Mouse (Mus musculus) midbrain, embryonic 14.5 days (tissue): ENCODE measurements around the gene Eml5. TPM values are rescaled to one million over a fixed set of nuclear protein-coding genes. Genes with fewer than 3 reads are reported as not detected.

ENCODE experiments used
- ATAC-seq: fragments of 200-750 bp; cut with Nextera tagmentation; 2 replicates; pipeline ENCODE4 v1.8.0; 2017; ENCODE audit warnings: moderate number of reproducible peaks, moderate library complexity; ENCODE audit not compliant: low FRiP score, low TSS enrichment
- DNase-seq: peaks from one replicate; pipeline ENCODE4 v3.0.0-alpha.2; 2015
- H3K27ac ChIP-seq: fragments of 300-500 bp; sonication (generic); replicated peaks from 2 replicates; pipeline ENCODE4 v1.5.1; 2014; ENCODE audit warnings: mild to moderate bottlenecking, low read depth, low read length, moderate library complexity
- H3K27me3 ChIP-seq: fragments of 300-500 bp; sonication (generic); 2 replicates; pipeline ENCODE4 v1.6.1; 2014; ENCODE audit warnings: low read length, control low read depth, mixed read lengths; ENCODE audit not compliant: control insufficient read depth, insufficient read depth
- H3K36me3 ChIP-seq: fragments of 300-500 bp; sonication (generic); 2 replicates; pipeline ENCODE4 v1.6.1; 2014; ENCODE audit warnings: low read length, control low read depth; ENCODE audit not compliant: control insufficient read depth, insufficient read depth
- H3K4me1 ChIP-seq: fragments of 300-500 bp; sonication (generic); 2 replicates; pipeline ENCODE4 v1.6.1; 2014; ENCODE audit warnings: mild to moderate bottlenecking, antibody characterized with exemption, low read length, control low read depth; ENCODE audit not compliant: control insufficient read depth, insufficient read depth
- H3K4me2 ChIP-seq: fragments of 300-500 bp; sonication (generic); 2 replicates; pipeline ENCODE4 v1.6.1; 2014; ENCODE audit warnings: mild to moderate bottlenecking, low read length, moderate library complexity
- H3K4me3 ChIP-seq: fragments of 300-500 bp; sonication (generic); replicated peaks from 2 replicates; pipeline ENCODE4 v1.5.1; 2014; ENCODE audit warnings: low read depth, low read length
- H3K9ac ChIP-seq: fragments of 300-500 bp; sonication (generic); replicated peaks from 2 replicates; pipeline ENCODE4 v1.6.1; 2014; ENCODE audit warnings: mild to moderate bottlenecking, low read length, moderate library complexity
- H3K9me3 ChIP-seq: fragments of 300-500 bp; sonication (generic); 2 replicates; pipeline ENCODE4 v1.6.1; 2016; ENCODE audit warnings: low read length, control low read depth, mixed read lengths; ENCODE audit not compliant: control insufficient read depth
- WGBS: fragments of 180-500 bp; shearing (Covaris S2); extraction: QIAGEN DNeasy Blood & Tissue Kit; methylation state at CpG from one replicate; pipeline ENCODE4 v1.1.7; 2014; 5-methylcytosine and 5-hydroxymethylcytosine counted together
- polyA plus RNA-seq: library from polyadenylated mRNA; unstranded; fragments of >200 nt; fragmentation: Nextera tagmentation; extraction: Ambion mirVana; gene quantifications from 2 replicates; pipeline ENCODE4 v1.2.1, GENCODE M21; 2014

Eml5 gene
- 20.7 and 22.9 TPM in 2 replicates for polyA plus RNA-seq

DNA sequence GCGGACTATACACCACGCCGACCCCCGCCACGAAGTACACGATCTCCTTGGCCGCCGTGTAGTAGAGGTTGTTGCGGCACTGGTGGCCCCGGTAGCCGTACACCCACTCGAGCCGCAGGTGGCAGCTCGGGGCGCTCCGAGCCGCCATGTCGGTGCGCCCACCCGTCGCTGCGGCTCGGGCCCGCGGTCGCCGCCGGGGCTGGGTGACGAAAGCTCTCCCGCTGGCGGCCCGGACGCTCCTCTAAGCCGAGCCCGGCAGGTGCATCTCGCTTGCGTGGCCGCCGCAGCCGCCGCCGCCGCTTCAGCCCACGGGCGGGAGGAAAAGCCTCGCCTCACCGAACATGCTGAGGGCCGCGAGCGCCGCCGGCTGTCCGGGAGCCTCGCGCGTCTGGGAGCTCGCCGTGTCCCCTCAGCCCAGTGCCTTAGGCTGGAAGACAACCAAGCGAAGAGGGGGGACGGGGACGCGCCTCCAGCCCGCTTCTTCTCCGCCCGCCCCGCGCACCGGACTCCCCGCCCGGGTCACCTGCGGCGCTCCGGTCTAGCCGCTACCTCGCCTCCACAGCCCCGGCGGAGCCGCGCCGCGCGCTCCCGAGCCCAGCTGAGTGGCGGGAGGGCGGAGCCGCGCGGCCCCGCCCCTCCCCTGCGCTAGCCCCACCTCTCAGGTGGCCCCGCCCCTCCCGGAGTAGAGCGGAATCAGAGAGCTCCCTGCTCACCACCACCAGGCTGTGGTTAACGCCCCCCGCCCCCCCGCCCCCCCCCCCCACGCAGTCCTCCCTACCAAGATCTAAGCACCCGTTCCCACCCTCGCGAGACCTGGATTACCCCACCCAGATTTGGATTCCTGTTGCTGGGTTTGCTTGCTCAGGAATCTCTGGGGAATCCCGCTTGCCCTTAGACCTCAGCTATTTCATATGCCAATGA, at the start of gene Eml5:
Gene Eml5 (minus strand): TSS at position 604 of the 921 bp plus-strand sequence.
- H3K9me3 ChIP-seq: no peaks in the 10 kb centered on the region
- H3K4me2 ChIP-seq: peak within 1 kb of the TSS; percentile 66
- WGBS: under 1% methylated on average over 97 of the region's 101 CpGs
- H3K9ac ChIP-seq: peak within 1 kb of the TSS; percentile 75
- ATAC-seq (peak; percentile 91), DNase-seq (peak; percentile 94)
- H3K4me3 ChIP-seq: peak within 1 kb of the TSS; percentile 80
- H3K27me3 ChIP-seq: no peaks in the 10 kb centered on the region
- H3K36me3 ChIP-seq: no peaks in the 10 kb centered on the region
- peak within 1 kb of the TSS; percentile 88 for H3K27ac ChIP-seq
- peaks cover 16% of the 10 kb centered on the region for H3K4me1 ChIP-seq

- no peaks in the 10 kb centered on the region for H3K4me1 ChIP-seq
- H3K27ac ChIP-seq: no peak overlapping the region
- ATAC-seq (no peak), DNase-seq (no peak)
- H3K9ac ChIP-seq: no peak overlapping the region
- no peaks in the 10 kb centered on the region for H3K27me3 ChIP-seq
- H3K4me2 ChIP-seq: no peak overlapping the region
- 92% methylated on average over 1 of the region's 1 CpGs for WGBS
- H3K4me3 ChIP-seq: no peak overlapping the region
- no peaks in the 10 kb centered on the region for H3K9me3 ChIP-seq
- H3K36me3 ChIP-seq: no peaks in the 10 kb centered on the region
Measured at GRCm38 (mm10) chr12:98932856-98933255, 31.6 kb upstream of the Eml5 start.

- WGBS: 70% methylated on average over 4 of the region's 4 CpGs
- Histone ChIP-seq H3K4me2 (no peak overlapping the region), H3K9ac (no peak overlapping the region), H3K27me3 (no peaks in the 10 kb centered on the region), H3K36me3 (no peaks in the 10 kb centered on the region), H3K27ac (no peak overlapping the region), H3K4me1 (no peaks in the 10 kb centered on the region), H3K4me3 (no peak overlapping the region), H3K9me3 (no peaks in the 10 kb centered on the region)
- DNase-seq (no peak), ATAC-seq (no peak)
Measured at GRCm38 (mm10) chr12:98932441-98932840, 31.2 kb upstream of the Eml5 start.

GRCm38 (mm10) chr12:98931174-98931573, 29.9 kb upstream of the Eml5 start:
- Histone ChIP-seq H3K36me3 (no peaks in the 10 kb centered on the region), H3K9ac (no peak overlapping the region), H3K27ac (no peak overlapping the region), H3K4me1 (no peaks in the 10 kb centered on the region), H3K4me3 (no peak overlapping the region), H3K27me3 (no peaks in the 10 kb centered on the region), H3K4me2 (no peak overlapping the region), H3K9me3 (no peaks in the 10 kb centered on the region)
- DNase-seq (peak; percentile 50), ATAC-seq (no peak)
- WGBS: 61% methylated on average over 4 of the region's 4 CpGs

DNA sequence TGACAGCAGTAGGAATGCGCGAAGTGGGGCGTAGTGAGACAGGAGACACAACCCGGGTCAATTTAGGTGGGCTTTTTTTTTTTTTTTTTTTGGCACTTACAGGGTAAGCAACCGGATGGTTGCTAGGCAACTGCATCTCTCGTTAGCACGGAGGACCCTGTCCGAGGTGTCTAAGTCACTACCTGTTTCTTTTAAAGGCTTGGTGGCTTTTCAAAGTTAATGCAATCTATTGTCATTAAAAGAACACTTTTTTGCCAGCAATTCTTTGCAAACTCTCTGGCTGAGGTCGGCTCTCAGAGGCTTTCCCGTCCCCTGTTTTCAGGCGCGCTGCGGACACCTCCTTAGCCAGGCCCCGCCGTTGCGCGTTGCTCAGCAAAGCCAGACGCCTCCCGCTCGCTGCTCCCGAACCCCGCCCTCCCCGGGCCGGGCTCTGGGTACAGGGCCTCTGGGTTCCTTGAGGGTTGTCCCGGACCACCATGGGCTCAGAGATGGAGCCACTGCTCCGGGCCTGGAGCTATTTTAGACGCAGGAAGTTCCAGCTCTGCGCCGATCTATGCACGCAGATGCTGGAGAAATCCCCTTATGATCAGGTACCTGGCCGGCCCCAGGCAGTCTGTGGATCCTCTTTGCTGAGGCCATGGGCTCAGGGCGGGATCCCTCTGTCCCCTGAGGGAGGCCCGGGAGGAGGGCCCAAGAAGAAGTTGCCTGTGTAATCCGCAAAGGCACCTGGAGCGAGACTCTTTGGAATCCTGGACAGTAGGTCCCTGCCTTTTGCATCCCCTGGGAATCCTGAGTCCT, 19.1 kb upstream of the Eml5 start, which contains the start of gene Ttc8:
Gene Ttc8 (plus strand): TSS at position 381 of the 798 bp plus-strand sequence.
- Histone ChIP-seq H3K9ac (peak within 1 kb of the TSS; percentile 92), H3K9me3 (no peaks in the 10 kb centered on the region), H3K4me2 (peak within 1 kb of the TSS; percentile 81), H3K27ac (peak within 1 kb of the TSS; percentile 91), H3K36me3 (no peaks in the 10 kb centered on the region), H3K4me1 (peaks cover 21% of the 10 kb centered on the region), H3K27me3 (no peaks in the 10 kb centered on the region), H3K4me3 (peak within 1 kb of the TSS; percentile 73)
- DNase-seq: peak; percentile 95
- ATAC-seq: peak; percentile 96
- WGBS: under 1% methylated on average over 35 of the region's 35 CpGs

DNA sequence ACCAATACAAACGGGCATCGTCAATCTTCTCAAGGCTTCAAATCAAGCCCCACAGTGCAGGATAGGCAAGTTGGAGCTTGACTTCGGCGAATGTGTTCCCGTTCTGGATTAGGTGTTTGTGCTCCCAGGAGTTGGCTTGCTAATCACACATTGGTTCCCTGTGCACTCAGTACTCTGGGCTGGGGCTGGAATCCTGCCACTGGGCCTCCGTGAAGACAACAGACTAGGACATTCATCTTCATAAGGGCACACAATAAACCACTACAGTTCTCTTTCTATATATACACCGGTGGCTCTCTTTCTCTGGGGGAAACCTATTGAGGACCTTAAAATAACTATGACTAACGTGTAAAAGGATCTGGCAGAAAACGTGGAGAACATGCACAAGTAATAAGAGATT, 8.8 kb upstream of the Eml5 start:
- Histone ChIP-seq H3K9ac (no peak overlapping the region), H3K4me3 (no peak overlapping the region), H3K36me3 (no peaks in the 10 kb centered on the region), H3K9me3 (no peaks in the 10 kb centered on the region), H3K4me1 (no peaks in the 10 kb centered on the region), H3K27ac (no peak overlapping the region), H3K4me2 (no peak overlapping the region), H3K27me3 (no peaks in the 10 kb centered on the region)
- 77% methylated on average over 9 of the region's 9 CpGs for WGBS
- ATAC-seq (no peak), DNase-seq (no peak)

- no peak overlapping the region for H3K27ac ChIP-seq
- ATAC-seq (no peak), DNase-seq (no peak)
- H3K36me3 ChIP-seq: no peaks in the 10 kb centered on the region
- 85% methylated on average over 5 of the region's 5 CpGs for WGBS
- no peak overlapping the region for H3K4me3 ChIP-seq
- H3K9me3 ChIP-seq: no peaks in the 10 kb centered on the region
- no peaks in the 10 kb centered on the region for H3K27me3 ChIP-seq
- no peak overlapping the region for H3K9ac ChIP-seq
- no peaks in the 10 kb centered on the region for H3K4me1 ChIP-seq
- H3K4me2 ChIP-seq: no peak overlapping the region
Measured at GRCm38 (mm10) chr12:98905466-98905865, 4.2 kb upstream of the Eml5 start.

DNA sequence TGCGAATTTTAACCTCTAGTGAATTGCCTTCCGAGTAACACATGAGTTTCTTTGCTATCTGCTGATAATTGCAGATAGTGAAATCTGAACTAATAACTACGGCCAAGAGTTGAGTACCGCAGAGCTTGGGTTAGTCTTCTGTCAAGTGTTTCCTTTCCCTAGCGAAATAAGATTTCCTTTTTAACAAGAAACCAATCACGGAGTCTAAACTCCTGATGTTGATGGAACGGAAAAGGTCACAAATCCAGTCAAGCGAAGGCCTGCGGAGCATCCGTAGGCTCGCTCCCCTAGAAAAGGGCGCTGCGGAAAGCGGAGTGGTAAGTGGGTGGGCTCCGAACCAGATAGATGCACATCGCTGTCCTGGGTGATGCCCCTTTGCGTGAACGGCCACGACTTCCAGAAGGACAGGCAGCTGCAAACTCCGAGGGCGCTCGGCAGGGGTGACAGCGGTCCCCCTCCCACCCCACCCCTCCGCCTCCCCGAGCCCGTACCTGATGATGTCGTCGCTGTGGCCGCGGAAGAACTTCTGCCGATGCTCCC, 873 bp downstream of the Eml5 start:
- peak; percentile 67 for DNase-seq
- WGBS: under 1% methylated on average over 31 of the region's 31 CpGs
- no peaks in the 10 kb centered on the region for H3K27me3 ChIP-seq
- ATAC-seq: no peak
- H3K27ac ChIP-seq: peak overlapping the region; percentile 88
- peak overlapping the region; percentile 75 for H3K9ac ChIP-seq
- H3K4me2 ChIP-seq: peak overlapping the region; percentile 66
- peaks cover 16% of the 10 kb centered on the region for H3K4me1 ChIP-seq
- no peaks in the 10 kb centered on the region for H3K9me3 ChIP-seq
- H3K36me3 ChIP-seq: no peaks in the 10 kb centered on the region
- peak overlapping the region; percentile 80 for H3K4me3 ChIP-seq
